Mouse (Mus musculus): ENCODE measurements around the gene Slc38a7.
"Not testable (repeated sequence)": the region's sequence is repeated elsewhere in the genome, so short reads cannot be mapped to it uniquely, and the experiment has no call there.

Slc38a7 gene

GRCm38 (mm10) chr8:95850326-95850725 is 3.0 kb downstream of the Slc38a7 start:
- DNase-seq (ENCODE audit: low spot score in 2 of 2) = no peak

- DNase-seq (ENCODE audit: low spot score in 2 of 2) = no peak
Observed at GRCm38 (mm10) chr8:95848734-95849464, 4.4 kb downstream of the Slc38a7 start.

GRCm38 (mm10) chr8:95848061-95848551 is 5.2 kb downstream of the Slc38a7 start:
- DNase-seq (ENCODE audit: low spot score in 2 of 2) = no peak

- DNase-seq (ENCODE audit: low spot score in 2 of 2) = no peak
Observed at GRCm38 (mm10) chr8:95845026-95845425, 8.3 kb downstream of the Slc38a7 start.

- no peak for DNase-seq (ENCODE audit: low spot score in 2 of 2)
Observed at GRCm38 (mm10) chr8:95843968-95844367, 9.4 kb downstream of the Slc38a7 start.

- no peak for DNase-seq (ENCODE audit: low spot score in 2 of 2)
Observed at GRCm38 (mm10) chr8:95841436-95841835, 11.9 kb downstream of the Slc38a7 start.

- no peak for DNase-seq (ENCODE audit: low spot score in 2 of 2)
Observed at GRCm38 (mm10) chr8:95839289-95839688, 14.1 kb downstream of the Slc38a7 start.

GRCm38 (mm10) chr8:95837266-95837665 is 16.1 kb downstream of the Slc38a7 start:
- no peak for DNase-seq (ENCODE audit: low spot score in 2 of 2)

- DNase-seq (ENCODE audit: low spot score in 2 of 2) = no peak
Observed at GRCm38 (mm10) chr8:95835891-95836290, 17.4 kb downstream of the Slc38a7 start.

- no peak for DNase-seq (ENCODE audit: low spot score in 2 of 2)
Observed at GRCm38 (mm10) chr8:95833435-95833984, 19.8 kb downstream of the Slc38a7 start.

GRCm38 (mm10) chr8:95832603-95833434 is 20.5 kb downstream of the Slc38a7 start:
- DNase-seq (ENCODE audit: low spot score in 2 of 2) = peak; percentile 78 to 86

GRCm38 (mm10) chr8:95830144-95830543 is 23.2 kb downstream of the Slc38a7 start:
- no peak for DNase-seq (ENCODE audit: low spot score in 2 of 2)

GRCm38 (mm10) chr8:95825162-95825561 is 28.2 kb downstream of the Slc38a7 start, which contains the start of gene Sap18b:
Sap18b (plus strand) TSS chr8:95825346.
- not testable (repeated sequence) for DNase-seq (ENCODE audit: low spot score in 2 of 2)

GRCm38 (mm10) chr8:95822699-95823098 is 30.6 kb downstream of the Slc38a7 start:
- no peak for DNase-seq (ENCODE audit: low spot score in 2 of 2)

- no peak for DNase-seq (ENCODE audit: low spot score in 2 of 2)
Observed at GRCm38 (mm10) chr8:95822096-95822495, 31.2 kb downstream of the Slc38a7 start.

- no peak for DNase-seq (ENCODE audit: low spot score in 2 of 2)
Observed at GRCm38 (mm10) chr8:95821266-95821665, 32.1 kb downstream of the Slc38a7 start.

GRCm38 (mm10) chr8:95818211-95818610 is 35.1 kb downstream of the Slc38a7 start:
- DNase-seq (ENCODE audit: low spot score in 2 of 2) = no peak

- no peak for DNase-seq (ENCODE audit: low spot score in 2 of 2)
Observed at GRCm38 (mm10) chr8:95817597-95817996, 35.7 kb downstream of the Slc38a7 start.

- DNase-seq (ENCODE audit: low spot score in 2 of 2) = no peak
Observed at GRCm38 (mm10) chr8:95816044-95816708, 37.2 kb downstream of the Slc38a7 start.

- no peak for DNase-seq (ENCODE audit: low spot score in 2 of 2)
Observed at GRCm38 (mm10) chr8:95810184-95810591, 43.2 kb downstream of the Slc38a7 start.

GRCm38 (mm10) chr8:95809116-95809515 is 44.2 kb downstream of the Slc38a7 start:
- DNase-seq (ENCODE audit: low spot score in 2 of 2) = no peak

- DNase-seq (ENCODE audit: low spot score in 2 of 2) = no peak
Observed at GRCm38 (mm10) chr8:95808631-95809030, 44.7 kb downstream of the Slc38a7 start.
